ENCODE assay signal across 10 mouse cellular contexts in genomic region chr5:30214889-30215288, GRCm38 (mm10). TPM values are rescaled to one million over a fixed set of nuclear protein-coding genes. Genes with fewer than 3 reads are reported as not detected.
DNase-seq lines count a peak whose midpoint lies in the region; ATAC-seq and TF ChIP-seq lines count a peak whose summit lies in the region.
"Had no signal": no experiment of that assay in that cellular context is flagged by ENCODE, and none has a peak within 500 bp of the region (broad histone marks: within the 10 kb centered on the region; RNA-seq: fewer than 3 reads in every experiment).

No protein-coding gene starts in this region.

- no peaks in the 10 kb centered on the region for H3K4me1 ChIP-seq in intestine, postnatal 0 days (replicated peaks; ENCODE audit: control insufficient read depth, insufficient read depth, low read length)
- H3K4me1 ChIP-seq in intestine, embryonic 16.5 days (ENCODE audit: control insufficient read depth, insufficient read depth, low read length): no peaks in the 10 kb centered on the region
- H3K4me1 ChIP-seq: embryonic facial prominence, embryonic 13.5 days had no signal

- H3K9me3 ChIP-seq in intestine, postnatal 0 days (ENCODE audit: control insufficient read depth): no peaks in the 10 kb centered on the region
- H3K9me3 ChIP-seq in intestine, embryonic 16.5 days (ENCODE audit: control insufficient read depth, low read length): no peaks in the 10 kb centered on the region
- H3K9me3 ChIP-seq: embryonic facial prominence, embryonic 13.5 days had no signal

- no peaks in the 10 kb centered on the region for H3K36me3 ChIP-seq in intestine, postnatal 0 days (ENCODE audit: control insufficient read depth, insufficient read depth)
- H3K36me3 ChIP-seq in intestine, embryonic 16.5 days (ENCODE audit: control insufficient read depth, insufficient read depth, low read length): no peaks in the 10 kb centered on the region
- H3K36me3 ChIP-seq: embryonic facial prominence, embryonic 13.5 days had no signal

- peak; percentile 85 for TF ChIP-seq CTCF in intestine, postnatal 0 days (IDR thresholded peaks at IDR 0.05; ENCODE audit: low read depth)

- no peak for ATAC-seq in intestine, postnatal 0 days
- no peak for ATAC-seq in intestine, embryonic 16.5 days
- peak; percentile 51; the same call in 1 of the 2 replicates for ATAC-seq in megakaryocyte, adult 5-6 weeks (ENCODE audit: poor library complexity, severe bottlenecking)

- WGBS in intestine, postnatal 0 days: 7% methylated on average over 4 of the region's 4 CpGs
- WGBS in intestine, embryonic 16.5 days: 7% methylated on average over 4 of the region's 4 CpGs

- H3K4me3 ChIP-seq in intestine, postnatal 0 days (ENCODE audit: low read depth, low read length): no peak overlapping the region
- H3K4me3 ChIP-seq in intestine, embryonic 16.5 days (ENCODE audit: low read length): no peak overlapping the region
- H3K4me3 ChIP-seq: embryonic facial prominence, embryonic 13.5 days had no signal

- no peak overlapping the region for H3K27ac ChIP-seq in intestine, postnatal 0 days (ENCODE audit: low read depth, low read length)
- H3K27ac ChIP-seq in intestine, embryonic 16.5 days (ENCODE audit: low read length): no peak overlapping the region
- H3K27ac ChIP-seq: embryonic facial prominence, embryonic 13.5 days had no signal

- H3K4me2 ChIP-seq in intestine, postnatal 0 days (replicated peaks; ENCODE audit: low read depth): no peak overlapping the region
- no peak overlapping the region for H3K4me2 ChIP-seq in intestine, embryonic 16.5 days (ENCODE audit: low read depth, low read length)
- H3K4me2 ChIP-seq: embryonic facial prominence, embryonic 13.5 days had no signal

- no peak overlapping the region for H3K9ac ChIP-seq in intestine, postnatal 0 days (ENCODE audit: low read depth, low read length)
- no peak overlapping the region for H3K9ac ChIP-seq in intestine, embryonic 16.5 days (ENCODE audit: low read depth, low read length)
- H3K9ac ChIP-seq: embryonic facial prominence, embryonic 13.5 days had no signal

- H3K27me3 ChIP-seq in intestine, postnatal 0 days (replicated peaks; ENCODE audit: control insufficient read depth, insufficient read depth, low read length): no peaks in the 10 kb centered on the region
- no peaks in the 10 kb centered on the region for H3K27me3 ChIP-seq in intestine, embryonic 16.5 days (replicated peaks; ENCODE audit: control insufficient read depth, insufficient read depth, low read length)
- H3K27me3 ChIP-seq: embryonic facial prominence, embryonic 13.5 days had no signal

- DNase-seq in CD4-positive, CD25-positive, alpha-beta regulatory T cell, adult 2 months (ENCODE audit: low read depth, low spot score): peak; percentile 79
- DNase-seq in adrenal gland, adult 2 months: peak; percentile 51
- peak; percentile 42 for DNase-seq in embryo, embryonic 11.5 days (ENCODE audit: low read depth, low spot score)
- peak; percentile 48 for DNase-seq in layer of hippocampus, adult 9-10 months (ENCODE audit: low spot score)
- DNase-seq in urinary bladder, postnatal 36 days (ENCODE audit: low spot score in 2 of 2): peak; percentile 39 to 57

RNA-seq across cellular contexts. Expression of gene Adgrf3, which starts 9.4 kb away (rescaled TPM):
- polyA plus RNA-seq in intestine, postnatal 0 days (2015; fragmentation: Nextera tagmentation; extraction: Ambion mirVana): 0.07 TPM in 1 of 2 replicates, not detected in the other
- 0.15 and 0.29 TPM in 2 replicates for polyA plus RNA-seq in intestine, embryonic 16.5 days (2015; fragmentation: Nextera tagmentation; extraction: Ambion mirVana)
- not detected for total RNA-seq in adrenal gland, adult 2 months (2021)
- polyA plus RNA-seq in adrenal gland, adult 2 months (2012; rRNA removed): not detected in 2 replicates
- total RNA-seq in megakaryocyte, adult 5-6 weeks (2015): not detected in 2 replicates
- total RNA-seq in megakaryocyte, adult 5-6 weeks (2017): not detected in 2 replicates
- total RNA-seq: left cerebral cortex, postnatal 36 days had no signal
- polyA plus RNA-seq: embryonic facial prominence, embryonic 13.5 days had no signal

RNA-seq across cellular contexts. Expression of gene Selenoi, which starts 17.5 kb away (rescaled TPM):
- polyA plus RNA-seq in intestine, postnatal 0 days (2015; fragmentation: Nextera tagmentation; extraction: Ambion mirVana): 66.2 and 78.5 TPM in 2 replicates
- polyA plus RNA-seq in intestine, embryonic 16.5 days (2015; fragmentation: Nextera tagmentation; extraction: Ambion mirVana): 52.2 and 57.8 TPM in 2 replicates
- total RNA-seq in adrenal gland, adult 2 months (2021): 10 to 100 TPM; 21.8 to 25.6 TPM
- 27.0 and 53.8 TPM in 2 replicates for polyA plus RNA-seq in adrenal gland, adult 2 months (2012; rRNA removed)
- total RNA-seq in megakaryocyte, adult 5-6 weeks (2015): 16.1 and 17.2 TPM in 2 replicates
- 29.2 and 37.1 TPM in 2 replicates for total RNA-seq in megakaryocyte, adult 5-6 weeks (2017)

RNA-seq across cellular contexts. Expression of gene Hadhb, which starts 59.8 kb away (rescaled TPM):
- 392 and 420 TPM in 2 replicates for polyA plus RNA-seq in intestine, postnatal 0 days (2015; fragmentation: Nextera tagmentation; extraction: Ambion mirVana)
- polyA plus RNA-seq in intestine, embryonic 16.5 days (2015; fragmentation: Nextera tagmentation; extraction: Ambion mirVana): 340 and 367 TPM in 2 replicates
- 1,000 to 10,000 TPM in 1 of 2 experiments, 100 to 1,000 TPM in 1; 944 to 1,072 TPM for total RNA-seq in adrenal gland, adult 2 months (2021)
- polyA plus RNA-seq in adrenal gland, adult 2 months (2012; rRNA removed): 65.7 and 66.9 TPM in 2 replicates
- total RNA-seq in megakaryocyte, adult 5-6 weeks (2015): 44.1 and 50.8 TPM in 2 replicates
- total RNA-seq in megakaryocyte, adult 5-6 weeks (2017): 56.8 and 66.5 TPM in 2 replicates

RNA-seq across cellular contexts. Expression of gene Hadha, which starts 59.9 kb away (rescaled TPM):
- polyA plus RNA-seq in intestine, postnatal 0 days (2015; fragmentation: Nextera tagmentation; extraction: Ambion mirVana): 301 and 307 TPM in 2 replicates
- 232 and 255 TPM in 2 replicates for polyA plus RNA-seq in intestine, embryonic 16.5 days (2015; fragmentation: Nextera tagmentation; extraction: Ambion mirVana)
- total RNA-seq in adrenal gland, adult 2 months (2021): 100 to 1,000 TPM; 558 to 581 TPM
- polyA plus RNA-seq in adrenal gland, adult 2 months (2012; rRNA removed): 72.9 and 82.6 TPM in 2 replicates
- total RNA-seq in megakaryocyte, adult 5-6 weeks (2015): 45.5 and 46.4 TPM in 2 replicates
- total RNA-seq in megakaryocyte, adult 5-6 weeks (2017): 119 and 133 TPM in 2 replicates
